Mouse (Mus musculus): Measurements from ENCODE around the gene Zdhhc24. TPM values are rescaled to one million over a fixed set of nuclear protein-coding genes. Genes with fewer than 3 reads are reported as not detected.

Zdhhc24 gene
- total and polyA plus RNA-seq, 2 experiments from 2014 or later: 15.2 to 24.1 TPM

DNA sequence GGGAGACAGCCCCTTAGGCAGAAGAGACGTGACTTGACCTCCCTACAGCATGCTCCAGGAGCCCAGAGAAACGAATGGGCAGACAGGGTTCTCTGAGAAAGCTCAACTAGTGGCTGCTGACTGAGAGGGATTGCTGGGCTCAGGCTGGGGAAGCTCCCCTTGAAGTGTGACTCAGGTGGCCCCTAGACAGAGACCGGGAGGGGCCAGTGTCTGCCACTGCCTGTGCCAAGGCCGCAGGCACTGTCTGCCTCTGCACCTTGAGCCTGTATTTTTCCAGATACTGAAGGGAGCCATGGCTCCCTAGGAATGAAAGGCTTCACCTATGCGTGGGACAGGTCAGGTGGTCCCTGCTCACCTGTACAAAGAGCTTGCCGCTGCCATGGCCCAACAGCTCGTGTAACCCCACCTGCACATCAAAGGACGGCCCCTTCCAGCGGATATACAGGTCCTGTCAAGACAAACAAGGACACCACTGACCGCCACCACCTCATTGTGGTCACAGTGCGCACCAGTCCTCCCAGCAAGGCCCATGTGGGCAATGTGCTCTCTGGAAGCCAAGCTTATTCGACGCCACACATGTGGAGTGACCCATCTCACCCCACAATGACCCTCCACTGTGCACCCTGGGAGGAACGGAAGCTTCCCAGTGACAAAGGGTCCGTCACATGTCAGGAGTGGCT, 37.6 kb downstream of the Zdhhc24 start:
- WGBS: 94% methylated on average over 15 of the region's 15 CpGs
- Histone ChIP-seq H3K9me3 (ENCODE audit: low read length) (no peaks in the 10 kb centered on the region), H3K4me3 (ENCODE audit: low read depth, low read length) (no peak overlapping the region), H3K9ac (no peak overlapping the region), H3K36me3 (ENCODE audit: insufficient read depth) (peaks cover 96% of the 10 kb centered on the region), H3K27ac (ENCODE audit: low read depth, low read length) (no peak overlapping the region), H3K27me3 (ENCODE audit: insufficient read depth, low read length) (no peaks in the 10 kb centered on the region), H3K4me1 (ENCODE audit: insufficient read depth) (no peaks in the 10 kb centered on the region), H3K4me2 (ENCODE audit: low read depth) (no peak overlapping the region)
- no peak for ATAC-seq
- no peak for DNase-seq
- TF ChIP-seq CTCF (IDR thresholded peaks at IDR 0.05; ENCODE audit: low read depth): no peak

DNA sequence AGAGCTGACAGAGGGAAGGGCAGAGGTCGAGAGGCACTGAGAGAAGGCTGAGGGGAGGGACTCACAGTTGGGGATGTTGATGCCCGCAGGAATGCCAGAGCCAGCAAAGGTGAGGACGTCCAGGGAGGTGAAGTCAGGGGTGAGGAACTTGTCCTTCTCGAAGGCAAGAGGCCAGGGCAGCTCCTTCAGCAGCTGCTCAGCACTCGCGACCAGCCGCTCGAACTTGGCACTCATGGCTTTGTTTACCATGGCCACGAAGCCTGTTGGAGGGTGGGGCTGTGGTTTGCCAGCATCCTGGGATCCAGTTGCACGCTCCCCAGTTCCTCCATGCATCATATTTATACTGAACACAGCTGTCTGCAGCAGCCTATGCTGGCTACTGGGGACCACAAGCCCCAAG, 38.4 kb downstream of the Zdhhc24 start:
- Histone ChIP-seq H3K27me3 (ENCODE audit: insufficient read depth, low read length) (no peaks in the 10 kb centered on the region), H3K27ac (ENCODE audit: low read depth, low read length) (no peak overlapping the region), H3K4me2 (ENCODE audit: low read depth) (no peak overlapping the region), H3K9ac (no peak overlapping the region), H3K36me3 (ENCODE audit: insufficient read depth) (peaks cover 96% of the 10 kb centered on the region), H3K4me1 (ENCODE audit: insufficient read depth) (no peaks in the 10 kb centered on the region), H3K9me3 (ENCODE audit: low read length) (no peaks in the 10 kb centered on the region), H3K4me3 (ENCODE audit: low read depth, low read length) (no peak overlapping the region)
- TF ChIP-seq CTCF (IDR thresholded peaks at IDR 0.05; ENCODE audit: low read depth): no peak
- DNase-seq (no peak), ATAC-seq (no peak)
- 91% methylated on average over 10 of the region's 10 CpGs for WGBS

DNA sequence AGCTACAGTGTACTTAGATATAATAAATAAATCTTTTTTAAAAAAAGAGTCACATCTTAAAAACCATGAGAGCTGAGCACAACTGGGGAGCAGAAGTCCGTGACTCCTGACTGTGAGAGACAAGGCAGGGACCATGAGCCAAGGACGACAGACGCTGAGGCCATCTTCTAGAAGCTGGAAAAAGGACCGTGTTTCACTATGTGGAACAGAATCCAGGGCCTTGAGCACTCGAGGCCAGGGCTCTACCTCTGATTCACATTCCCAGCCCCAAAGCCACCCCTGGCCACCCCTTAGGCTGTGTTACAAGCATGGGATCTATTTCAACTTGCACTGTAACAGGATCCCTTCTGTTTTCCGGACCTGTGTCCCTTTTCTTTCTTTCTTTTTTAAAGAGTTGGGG, 41.2 kb downstream of the Zdhhc24 start:
- 83% methylated on average over 6 of the region's 6 CpGs for WGBS
- no peak overlapping the region for H3K27ac ChIP-seq (ENCODE audit: low read depth, low read length)
- H3K36me3 ChIP-seq (ENCODE audit: insufficient read depth): peaks cover 91% of the 10 kb centered on the region
- no peaks in the 10 kb centered on the region for H3K27me3 ChIP-seq (ENCODE audit: insufficient read depth, low read length)
- no peak overlapping the region for H3K9ac ChIP-seq
- DNase-seq: no peak
- TF ChIP-seq CTCF (IDR thresholded peaks at IDR 0.05; ENCODE audit: low read depth): no peak
- H3K4me1 ChIP-seq (ENCODE audit: insufficient read depth): no peaks in the 10 kb centered on the region
- no peaks in the 10 kb centered on the region for H3K9me3 ChIP-seq (ENCODE audit: low read length)
- no peak for ATAC-seq
- H3K4me3 ChIP-seq (ENCODE audit: low read depth, low read length): no peak overlapping the region
- no peak overlapping the region for H3K4me2 ChIP-seq (ENCODE audit: low read depth)

DNA sequence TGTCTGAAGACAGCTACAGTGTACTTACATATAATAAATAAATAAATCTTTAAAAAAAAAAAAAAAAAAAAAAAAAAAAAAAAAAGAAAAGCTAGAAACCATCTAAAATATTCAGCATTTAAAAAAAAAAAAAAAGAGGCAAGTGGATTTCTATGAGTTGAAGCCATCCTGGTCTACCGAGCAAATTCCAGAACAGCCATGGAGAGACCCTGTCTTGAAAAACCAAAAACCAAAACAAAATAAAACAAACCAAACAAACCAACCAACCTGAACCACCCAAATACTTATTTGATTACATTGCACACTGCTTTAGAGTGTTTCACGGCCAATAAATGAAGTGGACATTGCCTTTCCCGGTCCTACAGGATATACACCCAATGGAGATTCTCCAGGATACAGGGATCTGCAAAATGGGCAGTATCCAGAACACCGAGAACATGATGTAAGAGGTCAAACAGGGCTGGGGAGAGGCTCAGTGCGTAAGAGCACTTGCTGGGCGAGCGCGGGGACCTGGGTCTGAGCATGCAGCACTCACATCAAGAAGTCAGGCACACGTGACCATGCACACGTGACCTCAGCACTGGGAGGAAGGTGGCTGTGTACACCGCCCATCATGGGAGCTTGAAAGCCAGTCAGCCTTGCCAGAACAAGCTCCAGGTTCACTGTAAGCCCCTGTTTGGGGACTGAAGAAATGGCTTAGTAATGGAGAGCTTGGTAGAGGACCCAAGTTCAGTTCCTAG, 46.8 kb downstream of the Zdhhc24 start:
- Histone ChIP-seq H3K4me3 (ENCODE audit: low read depth, low read length) (no peak overlapping the region), H3K27ac (ENCODE audit: low read depth, low read length) (no peak overlapping the region), H3K4me2 (ENCODE audit: low read depth) (no peak overlapping the region), H3K4me1 (ENCODE audit: insufficient read depth) (0 out of 2 replicates have a peak, but pooled peaks cover 8% of the 10 kb centered on the region), H3K36me3 (ENCODE audit: insufficient read depth) (peaks cover 41% of the 10 kb centered on the region), H3K27me3 (ENCODE audit: insufficient read depth, low read length) (no peaks in the 10 kb centered on the region), H3K9me3 (ENCODE audit: low read length) (no peaks in the 10 kb centered on the region), H3K9ac (no peak overlapping the region)
- DNase-seq (no peak), ATAC-seq (no peak)
- WGBS: 97% methylated on average over 11 of the region's 11 CpGs
- no peak for TF ChIP-seq CTCF (IDR thresholded peaks at IDR 0.05; ENCODE audit: low read depth)

DNA sequence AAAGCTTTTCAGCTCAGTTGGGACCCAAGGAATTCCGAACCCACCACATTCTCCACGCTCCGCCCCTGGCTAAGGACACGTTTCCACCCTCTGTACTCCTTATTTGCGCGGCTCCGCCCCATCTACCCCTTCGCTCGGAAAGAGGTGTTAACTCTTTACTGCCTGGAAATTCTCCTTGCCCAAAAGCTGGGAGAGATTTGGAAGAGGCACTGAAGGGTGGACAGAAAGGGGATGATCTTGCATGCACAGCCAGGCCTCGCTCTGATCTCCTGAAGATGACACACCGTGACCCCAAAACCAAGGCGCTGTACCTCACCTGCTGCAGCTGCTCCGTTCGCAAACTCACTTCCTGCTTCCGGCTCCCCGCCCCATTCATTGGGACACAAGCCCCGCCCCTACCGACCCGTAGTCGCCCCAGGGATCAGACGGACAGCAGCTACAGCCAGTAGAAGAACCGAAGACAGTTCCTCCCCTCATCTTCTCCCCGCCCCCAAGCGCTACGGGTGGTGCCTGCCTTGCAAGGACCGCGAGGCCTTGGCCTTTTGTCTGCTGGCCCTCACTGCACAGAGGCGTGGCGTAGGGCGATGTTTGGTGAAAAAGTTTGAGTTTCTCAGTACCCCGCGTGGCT, 49.5 kb downstream of the Zdhhc24 start, which contains the start of gene Dpp3:
Gene Dpp3, minus strand, starts transcription at position 384 of the 628 bp plus-strand sequence.
- peak within 1 kb of the TSS; percentile 81 for H3K27ac ChIP-seq (ENCODE audit: low read depth, low read length)
- H3K27me3 ChIP-seq (ENCODE audit: insufficient read depth, low read length): no peaks in the 10 kb centered on the region
- under 1% methylated on average over 31 of the region's 32 CpGs for WGBS
- H3K4me2 ChIP-seq (ENCODE audit: low read depth): peak within 1 kb of the TSS; percentile 63
- 0 out of 2 replicates have a peak, but pooled peaks cover 8% of the 10 kb centered on the region for H3K4me1 ChIP-seq (ENCODE audit: insufficient read depth)
- H3K9me3 ChIP-seq (ENCODE audit: low read length): no peaks in the 10 kb centered on the region
- DNase-seq (peak; percentile 97), ATAC-seq (peak; percentile 98)
- H3K4me3 ChIP-seq (ENCODE audit: low read depth, low read length): peak within 1 kb of the TSS; percentile 69
- TF ChIP-seq CTCF (IDR thresholded peaks at IDR 0.05; ENCODE audit: low read depth): no peak
- H3K36me3 ChIP-seq (ENCODE audit: insufficient read depth): peaks cover 27% of the 10 kb centered on the region
- H3K9ac ChIP-seq: peak within 1 kb of the TSS; percentile 56

DNA sequence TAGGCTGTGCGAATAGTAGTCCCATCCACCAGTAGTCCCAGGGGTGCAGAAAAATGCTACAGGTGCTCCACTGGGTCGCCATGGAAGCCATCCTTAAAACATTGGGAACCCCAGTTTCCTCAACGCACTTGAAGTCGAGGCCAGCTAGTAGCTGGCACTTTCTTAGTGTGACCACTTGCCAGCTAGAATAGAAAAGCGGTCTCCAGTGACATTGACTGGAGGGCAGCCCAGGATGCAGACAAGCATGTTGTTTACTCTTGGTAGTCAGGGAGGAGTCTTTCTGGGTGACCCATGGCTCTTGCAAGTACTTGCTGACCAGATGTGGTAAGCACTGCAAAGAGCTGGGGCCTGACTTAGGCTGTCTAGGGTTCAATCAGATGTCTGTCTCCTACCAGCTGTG, 50.3 kb downstream of the Zdhhc24 start:
- Histone ChIP-seq H3K9me3 (ENCODE audit: low read length) (no peaks in the 10 kb centered on the region), H3K36me3 (ENCODE audit: insufficient read depth) (peaks cover 24% of the 10 kb centered on the region), H3K9ac (peak overlapping the region; percentile 56), H3K4me3 (ENCODE audit: low read depth, low read length) (peak overlapping the region; percentile 69), H3K27me3 (ENCODE audit: insufficient read depth, low read length) (no peaks in the 10 kb centered on the region), H3K27ac (ENCODE audit: low read depth, low read length) (peak overlapping the region; percentile 81), H3K4me1 (ENCODE audit: insufficient read depth) (0 out of 2 replicates have a peak, but pooled peaks cover 8% of the 10 kb centered on the region), H3K4me2 (ENCODE audit: low read depth) (peak overlapping the region; percentile 63)
- WGBS: 54% methylated on average over 5 of the region's 5 CpGs
- ATAC-seq (peak; percentile 12; the same call in 1 of the 2 replicates), DNase-seq (no peak)
- TF ChIP-seq CTCF (IDR thresholded peaks at IDR 0.05; ENCODE audit: low read depth): no peak

Other genes starting within 250 kb of the Zdhhc24 start
- 4.5 and 7.4 TPM in 2 replicates for gene Gm960, start 180.0 kb upstream of the Zdhhc24 start, total RNA-seq (2014; rRNA removed)
- 4.9 and 7.3 TPM in 2 replicates for gene Gm960, start 180.0 kb upstream of the Zdhhc24 start, polyA plus RNA-seq (2015; fragmentation: Nextera tagmentation; extraction: Ambion mirVana)
- gene Sptbn2, start 167.5 kb upstream of the Zdhhc24 start, total RNA-seq (2014; rRNA removed): 169 and 196 TPM in 2 replicates
- 24.3 and 25.4 TPM in 2 replicates for gene Sptbn2, start 167.5 kb upstream of the Zdhhc24 start, polyA plus RNA-seq (2015; fragmentation: Nextera tagmentation; extraction: Ambion mirVana)
- gene Rbm4b, start 122.2 kb upstream of the Zdhhc24 start, total RNA-seq (2014; rRNA removed): 84.8 and 90.6 TPM in 2 replicates
- gene Rbm4b, start 122.2 kb upstream of the Zdhhc24 start, polyA plus RNA-seq (2015; fragmentation: Nextera tagmentation; extraction: Ambion mirVana): 79.8 and 88.7 TPM in 2 replicates
- 106 and 145 TPM in 2 replicates for gene Rbm4, start 84.8 kb upstream of the Zdhhc24 start, total RNA-seq (2014; rRNA removed)
- 45.0 and 56.9 TPM in 2 replicates for gene Rbm4, start 84.8 kb upstream of the Zdhhc24 start, polyA plus RNA-seq (2015; fragmentation: Nextera tagmentation; extraction: Ambion mirVana)
- 15.0 and 18.2 TPM in 2 replicates for gene Gm21992, start 67.1 kb upstream of the Zdhhc24 start, total RNA-seq (2014; rRNA removed)
- gene Gm21992, start 67.1 kb upstream of the Zdhhc24 start, polyA plus RNA-seq (2015; fragmentation: Nextera tagmentation; extraction: Ambion mirVana): 16.5 and 20.4 TPM in 2 replicates
- gene Rbm14, start 67.0 kb upstream of the Zdhhc24 start, total RNA-seq (2014; rRNA removed): 29.2 and 30.9 TPM in 2 replicates
- 45.9 and 46.6 TPM in 2 replicates for gene Rbm14, start 67.0 kb upstream of the Zdhhc24 start, polyA plus RNA-seq (2015; fragmentation: Nextera tagmentation; extraction: Ambion mirVana)
- gene Ccs, start 39.3 kb upstream of the Zdhhc24 start, total RNA-seq (2014; rRNA removed): 27.3 and 35.4 TPM in 2 replicates
- gene Ccs, start 39.3 kb upstream of the Zdhhc24 start, polyA plus RNA-seq (2015; fragmentation: Nextera tagmentation; extraction: Ambion mirVana): 41.7 and 44.3 TPM in 2 replicates
- 0.92 and 1.1 TPM in 2 replicates for gene Ccdc87, start 39.3 kb upstream of the Zdhhc24 start, total RNA-seq (2014; rRNA removed)
- gene Ccdc87, start 39.3 kb upstream of the Zdhhc24 start, polyA plus RNA-seq (2015; fragmentation: Nextera tagmentation; extraction: Ambion mirVana): 0.80 and 1.2 TPM in 2 replicates
- gene Ctsf, start 23.5 kb upstream of the Zdhhc24 start, total RNA-seq (2014; rRNA removed): 81.0 and 117 TPM in 2 replicates
- gene Ctsf, start 23.5 kb upstream of the Zdhhc24 start, polyA plus RNA-seq (2015; fragmentation: Nextera tagmentation; extraction: Ambion mirVana): 74.7 and 79.4 TPM in 2 replicates
- 2.6 and 5.1 TPM in 2 replicates for gene Actn3, start 759 bp upstream of the Zdhhc24 start, total RNA-seq (2014; rRNA removed)
- gene Actn3, start 759 bp upstream of the Zdhhc24 start, polyA plus RNA-seq (2015; fragmentation: Nextera tagmentation; extraction: Ambion mirVana): 1.8 and 2.2 TPM in 2 replicates
- 21.7 and 37.7 TPM in 2 replicates for gene Bbs1, start 28.0 kb downstream of the Zdhhc24 start, total RNA-seq (2014; rRNA removed)
- gene Bbs1, start 28.0 kb downstream of the Zdhhc24 start, polyA plus RNA-seq (2015; fragmentation: Nextera tagmentation; extraction: Ambion mirVana): 5.4 and 7.4 TPM in 2 replicates
- 67.4 and 84.2 TPM in 2 replicates for gene Dpp3, start 49.6 kb downstream of the Zdhhc24 start, total RNA-seq (2014; rRNA removed)
- 75.2 and 76.8 TPM in 2 replicates for gene Dpp3, start 49.6 kb downstream of the Zdhhc24 start, polyA plus RNA-seq (2015; fragmentation: Nextera tagmentation; extraction: Ambion mirVana)
- 11.5 and 13.2 TPM in 2 replicates for gene Peli3, start 64.5 kb downstream of the Zdhhc24 start, total RNA-seq (2014; rRNA removed)
- gene Peli3, start 64.5 kb downstream of the Zdhhc24 start, polyA plus RNA-seq (2015; fragmentation: Nextera tagmentation; extraction: Ambion mirVana): 7.7 and 10.9 TPM in 2 replicates
- gene Mrpl11, start 83.5 kb downstream of the Zdhhc24 start, total RNA-seq (2014; rRNA removed): 101 and 129 TPM in 2 replicates
- gene Mrpl11, start 83.5 kb downstream of the Zdhhc24 start, polyA plus RNA-seq (2015; fragmentation: Nextera tagmentation; extraction: Ambion mirVana): 162 and 198 TPM in 2 replicates
- 3.5 and 3.8 TPM in 2 replicates for gene Npas4, start 111.6 kb downstream of the Zdhhc24 start, total RNA-seq (2014; rRNA removed)
- gene Npas4, start 111.6 kb downstream of the Zdhhc24 start, polyA plus RNA-seq (2015; fragmentation: Nextera tagmentation; extraction: Ambion mirVana): 0.36 and 0.42 TPM in 2 replicates
- 12.8 and 14.2 TPM in 2 replicates for gene Slc29a2, start 145.2 kb downstream of the Zdhhc24 start, total RNA-seq (2014; rRNA removed)
- 14.5 and 17.1 TPM in 2 replicates for gene Slc29a2, start 145.2 kb downstream of the Zdhhc24 start, polyA plus RNA-seq (2015; fragmentation: Nextera tagmentation; extraction: Ambion mirVana)
- 85.9 and 111 TPM in 2 replicates for gene B4gat1, start 160.2 kb downstream of the Zdhhc24 start, total RNA-seq (2014; rRNA removed)
- 93.0 and 128 TPM in 2 replicates for gene B4gat1, start 160.2 kb downstream of the Zdhhc24 start, polyA plus RNA-seq (2015; fragmentation: Nextera tagmentation; extraction: Ambion mirVana)
- 3.0 and 7.0 TPM in 2 replicates for gene AC124502.3, start 160.2 kb downstream of the Zdhhc24 start, total RNA-seq (2014; rRNA removed)
- 1.4 and 2.0 TPM in 2 replicates for gene AC124502.3, start 160.2 kb downstream of the Zdhhc24 start, polyA plus RNA-seq (2015; fragmentation: Nextera tagmentation; extraction: Ambion mirVana)
- gene Brms1, start 162.7 kb downstream of the Zdhhc24 start, total RNA-seq (2014; rRNA removed): 9.5 and 15.5 TPM in 2 replicates
- gene Brms1, start 162.7 kb downstream of the Zdhhc24 start, polyA plus RNA-seq (2015; fragmentation: Nextera tagmentation; extraction: Ambion mirVana): 27.6 and 29.3 TPM in 2 replicates
- gene Rin1, start 171.8 kb downstream of the Zdhhc24 start, total RNA-seq (2014; rRNA removed): 3.0 and 9.8 TPM in 2 replicates
- 1.7 and 2.4 TPM in 2 replicates for gene Rin1, start 171.8 kb downstream of the Zdhhc24 start, polyA plus RNA-seq (2015; fragmentation: Nextera tagmentation; extraction: Ambion mirVana)
- 11.8 and 20.8 TPM in 2 replicates for gene Cd248, start 189.4 kb downstream of the Zdhhc24 start, total RNA-seq (2014; rRNA removed)
- gene Cd248, start 189.4 kb downstream of the Zdhhc24 start, polyA plus RNA-seq (2015; fragmentation: Nextera tagmentation; extraction: Ambion mirVana): 16.3 and 18.1 TPM in 2 replicates
- gene Tmem151a, start 206.9 kb downstream of the Zdhhc24 start, total RNA-seq (2014; rRNA removed): 22.6 and 37.0 TPM in 2 replicates
- gene Tmem151a, start 206.9 kb downstream of the Zdhhc24 start, polyA plus RNA-seq (2015; fragmentation: Nextera tagmentation; extraction: Ambion mirVana): 40.6 and 46.2 TPM in 2 replicates
- 44.6 and 54.9 TPM in 2 replicates for gene Yif1a, start 209.9 kb downstream of the Zdhhc24 start, total RNA-seq (2014; rRNA removed)
- gene Yif1a, start 209.9 kb downstream of the Zdhhc24 start, polyA plus RNA-seq (2015; fragmentation: Nextera tagmentation; extraction: Ambion mirVana): 50.5 and 59.9 TPM in 2 replicates
- 567 and 663 TPM in 2 replicates for gene Cnih2, start 219.9 kb downstream of the Zdhhc24 start, total RNA-seq (2014; rRNA removed)
- 563 and 604 TPM in 2 replicates for gene Cnih2, start 219.9 kb downstream of the Zdhhc24 start, polyA plus RNA-seq (2015; fragmentation: Nextera tagmentation; extraction: Ambion mirVana)
- gene Rab1b, start 228.4 kb downstream of the Zdhhc24 start, total RNA-seq (2014; rRNA removed): 219 and 231 TPM in 2 replicates
- gene Rab1b, start 228.4 kb downstream of the Zdhhc24 start, polyA plus RNA-seq (2015; fragmentation: Nextera tagmentation; extraction: Ambion mirVana): 249 and 288 TPM in 2 replicates
- gene Klc2, start 239.9 kb downstream of the Zdhhc24 start, total RNA-seq (2014; rRNA removed): 138 and 146 TPM in 2 replicates
- gene Klc2, start 239.9 kb downstream of the Zdhhc24 start, polyA plus RNA-seq (2015; fragmentation: Nextera tagmentation; extraction: Ambion mirVana): 54.5 and 58.6 TPM in 2 replicates

All from forebrain, postnatal 0 days (tissue).